In the genomic region with DNA sequence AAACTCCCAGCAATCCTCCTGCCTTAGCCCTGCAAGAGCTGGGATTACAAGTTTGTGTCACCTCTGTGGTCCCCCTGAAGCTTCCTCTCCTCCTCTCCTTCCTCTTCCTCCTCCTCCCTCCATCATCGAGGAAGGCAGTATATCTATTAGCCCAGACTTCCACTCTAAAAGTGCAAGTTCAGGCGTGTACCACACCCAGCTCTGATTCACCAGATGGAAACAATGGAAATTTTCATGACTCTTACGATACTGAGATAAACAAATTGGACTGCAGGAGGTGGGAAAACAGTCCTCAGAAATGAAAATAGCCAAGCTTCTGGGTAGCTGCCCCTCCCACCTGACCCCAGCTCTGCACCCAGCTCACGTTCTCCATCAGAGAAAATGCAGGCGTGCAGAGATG, we compare ENCODE assay signal across 29 mouse cellular contexts. TPM values are rescaled to one million over a fixed set of nuclear protein-coding genes. Genes with fewer than 3 reads are reported as not detected.
DNase-seq lines count a peak whose midpoint lies in the region; ATAC-seq and TF ChIP-seq lines count a peak whose summit lies in the region.
"Had no signal": no experiment of that assay in that cellular context is flagged by ENCODE, and none has a peak within 500 bp of the region (broad histone marks: within the 10 kb centered on the region; RNA-seq: fewer than 3 reads in every experiment).

No protein-coding gene starts in this region.

- intact Hi-C loops in heart, postnatal 36 days (cut with DNase I) = no loop called here

- no peak overlapping the region for H3K9ac ChIP-seq in heart, embryonic 13.5 days
- H3K9ac ChIP-seq in kidney, postnatal 0 days (ENCODE audit: low read depth, low read length) = no peak overlapping the region
- H3K9ac ChIP-seq: forebrain, embryonic 12.5 days; hindbrain, embryonic 12.5 days; liver, embryonic 12.5 days; lung, embryonic 15.5 days had no signal

- 49% methylated on average over 5 of the region's 5 CpGs for WGBS in heart, embryonic 13.5 days
- 70% methylated on average over 5 of the region's 5 CpGs for WGBS in kidney, postnatal 0 days

- DNase-seq in heart, postnatal 36 days = no peak
- no peak for DNase-seq in kidney, postnatal 0 days (ENCODE audit: low spot score)
- no peak for DNase-seq in kidney, adult 9 months
- no peak for DNase-seq in cerebellum, adult 8-10 months
- DNase-seq in frontal cortex, postnatal 25 days (ENCODE audit: low spot score in 2 of 2) = no peak
- DNase-seq: adrenal gland, postnatal 25 days; cerebellum, adult 11 months; cerebellum, postnatal 14 days; embryo, embryonic 11 days; gastrocnemius, postnatal 14 days; kidney, adult 8-10 months; layer of hippocampus, postnatal 36 days; retina, postnatal 1 day; right cerebral cortex, postnatal 4 days; thymus, postnatal 14 days had no signal

- no peaks in the 10 kb centered on the region for H3K9me3 ChIP-seq in heart, embryonic 13.5 days
- H3K9me3 ChIP-seq in kidney, postnatal 0 days (replicated peaks; ENCODE audit: low read length) = no peaks in the 10 kb centered on the region
- H3K9me3 ChIP-seq: forebrain, embryonic 12.5 days; hindbrain, embryonic 12.5 days; liver, embryonic 12.5 days; lung, embryonic 15.5 days; midbrain, embryonic 10.5 days had no signal

- no peak for ATAC-seq in heart, embryonic 13.5 days (ENCODE audit: extremely low read depth, insufficient number of reproducible peaks, low FRiP score, low TSS enrichment)
- no peak for ATAC-seq in kidney, postnatal 0 days (replicated peaks; ENCODE audit: low FRiP score, low read depth)
- ATAC-seq: inflammation-experienced regulatory T-cells, adult 6 months; liver, embryonic 12.5 days had no signal

- H3K4me3 ChIP-seq in heart, embryonic 13.5 days = no peak overlapping the region
- H3K4me3 ChIP-seq in kidney, postnatal 0 days (replicated peaks; ENCODE audit: low read depth, low read length) = no peak overlapping the region
- no peak overlapping the region for H3K4me3 ChIP-seq in C2C12 (ENCODE audit: insufficient read depth, poor library complexity, severe bottlenecking)
- no peak overlapping the region for H3K4me3 ChIP-seq in myocyte
- H3K4me3 ChIP-seq: forebrain, embryonic 12.5 days; hindbrain, embryonic 12.5 days; layer of hippocampus, adult 2 months; liver, embryonic 12.5 days; lung, embryonic 15.5 days; midbrain, embryonic 10.5 days had no signal

- H3K79me2 ChIP-seq in C2C12 (ENCODE audit: control insufficient read depth, insufficient read depth) (no peaks in the 10 kb centered on the region), myocyte (ENCODE audit: control insufficient read depth, insufficient read depth) (no peaks in the 10 kb centered on the region)

- H3ac ChIP-seq in C2C12 (ENCODE audit: control insufficient read depth, insufficient read length, low read depth) = peak overlapping the region; percentile 60
- H3ac ChIP-seq in myocyte (ENCODE audit: control insufficient read depth, insufficient read length) = no peak overlapping the region

- H3K27ac ChIP-seq in heart, embryonic 13.5 days (replicated peaks) = 0 out of 2 replicates have a peak overlapping the region, but pooled peaks have one; percentile 20
- peak overlapping the region; percentile 84; the same call in 1 of the 2 replicates for H3K27ac ChIP-seq in kidney, postnatal 0 days
- H3K27ac ChIP-seq: forebrain, embryonic 12.5 days; hindbrain, embryonic 12.5 days; layer of hippocampus, adult 2 months; liver, embryonic 12.5 days; lung, embryonic 15.5 days; macrophage; midbrain, embryonic 10.5 days had no signal

- H3K4me2 ChIP-seq in heart, embryonic 13.5 days = no peak overlapping the region
- H3K4me2 ChIP-seq in kidney, postnatal 0 days (ENCODE audit: low read length) = no peak overlapping the region
- peak overlapping the region; percentile 56 for H3K4me2 ChIP-seq in myocyte (ENCODE audit: low read depth)
- H3K4me2 ChIP-seq: forebrain, embryonic 12.5 days; hindbrain, embryonic 12.5 days; liver, embryonic 12.5 days; lung, embryonic 15.5 days had no signal

- no peak for TF ChIP-seq CTCF in kidney, postnatal 0 days (IDR thresholded peaks at IDR 0.05; ENCODE audit: low read depth)
- TF ChIP-seq CTCF in C2C12 (IDR thresholded peaks at IDR 0.05; ENCODE audit: control insufficient read depth, insufficient read depth, insufficient read length) = no peak

- peaks cover 54% of the 10 kb centered on the region for H3K27me3 ChIP-seq in heart, embryonic 13.5 days (replicated peaks)
- no peaks in the 10 kb centered on the region for H3K27me3 ChIP-seq in kidney, postnatal 0 days (ENCODE audit: insufficient read depth, low read length)
- H3K27me3 ChIP-seq in C2C12 (ENCODE audit: control insufficient read depth, insufficient read depth, insufficient read length) = no peaks in the 10 kb centered on the region
- H3K27me3 ChIP-seq in myocyte (ENCODE audit: control insufficient read depth, insufficient read depth, insufficient read length) = no peaks in the 10 kb centered on the region

- H3K4me1 ChIP-seq in heart, embryonic 13.5 days = peaks cover 11% of the 10 kb centered on the region; the same call in 1 of the 2 replicates
- H3K4me1 ChIP-seq in kidney, postnatal 0 days (replicated peaks; ENCODE audit: insufficient read depth, low read length) = peaks cover 3% of the 10 kb centered on the region; the same call in 1 of the 2 replicates
- H3K4me1 ChIP-seq: forebrain, embryonic 12.5 days; hindbrain, embryonic 12.5 days; liver, embryonic 12.5 days had no signal

- no peak for TF ChIP-seq POLR2A in myocyte (IDR thresholded peaks at IDR 0.05; ENCODE audit: insufficient read length, low read depth)

- no peaks in the 10 kb centered on the region for H3K79me3 ChIP-seq in C2C12 (ENCODE audit: low read depth)

- no peaks in the 10 kb centered on the region for H3K36me3 ChIP-seq in heart, embryonic 13.5 days
- H3K36me3 ChIP-seq in kidney, postnatal 0 days (ENCODE audit: insufficient read depth, low read length) = no peaks in the 10 kb centered on the region
- H3K36me3 ChIP-seq in C2C12 (ENCODE audit: control insufficient read depth, insufficient read depth) (no peaks in the 10 kb centered on the region), myocyte (ENCODE audit: control insufficient read depth, insufficient read depth) (no peaks in the 10 kb centered on the region)
- H3K36me3 ChIP-seq: forebrain, embryonic 12.5 days; hindbrain, embryonic 12.5 days; liver, embryonic 12.5 days; lung, embryonic 15.5 days; midbrain, embryonic 10.5 days had no signal

TF ChIP-seq in C2C12, 6 proteins besides CTCF, POLR2A, EP300 and RAD21:
- no peak for TF ChIP-seq MYOG (IDR thresholded peaks at IDR 0.05; ENCODE audit: control insufficient read depth, extremely low read depth, insufficient read length)
- TF ChIP-seq CEBPB (IDR thresholded peaks at IDR 0.05; ENCODE audit: low read depth) = no peak
- no peak for TF ChIP-seq FOSL1 (IDR thresholded peaks at IDR 0.05; ENCODE audit: insufficient read depth, low read length, poor library complexity, severe bottlenecking)
- TF ChIP-seq USF1 (IDR thresholded peaks at IDR 0.05; ENCODE audit: low read depth) = no peak
- no peak for TF ChIP-seq MYOD1 (IDR thresholded peaks at IDR 0.05; ENCODE audit: control insufficient read depth, insufficient read length, low read depth)
- TF ChIP-seq MAX (IDR thresholded peaks at IDR 0.05) = no peak
TF ChIP-seq in C2C12: peak in this region for 0.

TF ChIP-seq in myocyte, 11 proteins besides CTCF, POLR2A, EP300 and RAD21:
- TF ChIP-seq MAX (IDR thresholded peaks at IDR 0.05; ENCODE audit: low read depth) = no peak
- TF ChIP-seq REST (IDR thresholded peaks at IDR 0.05; ENCODE audit: insufficient read depth, insufficient read length) = no peak
- TF ChIP-seq USF1 (IDR thresholded peaks at IDR 0.05; ENCODE audit: low read depth) = no peak
- TF ChIP-seq POLR2AphosphoS2 (IDR thresholded peaks at IDR 0.05; ENCODE audit: insufficient read length, low read depth) = no peak
- no peak for TF ChIP-seq TCF12 (IDR thresholded peaks at IDR 0.05; ENCODE audit: insufficient read depth, poor library complexity, severe bottlenecking)
- TF ChIP-seq SRF (IDR thresholded peaks at IDR 0.05; ENCODE audit: control insufficient read depth, insufficient read length, low read depth) = no peak
- TF ChIP-seq TCF3 (IDR thresholded peaks at IDR 0.05; ENCODE audit: insufficient read length, low read depth) = no peak
- no peak for TF ChIP-seq CEBPB (IDR thresholded peaks at IDR 0.05; ENCODE audit: insufficient read depth, poor library complexity, severe bottlenecking)
- no peak for TF ChIP-seq MYOG (IDR thresholded peaks at IDR 0.05; ENCODE audit: control insufficient read depth in 1 of 3, insufficient read depth in 1 of 3, insufficient read length in 2 of 3, low read depth in 2 of 3)
- TF ChIP-seq E2F4 (IDR thresholded peaks at IDR 0.05; ENCODE audit: insufficient read depth) = no peak

RNA-seq across cellular contexts. Expression of gene Gm20481, which starts 4.1 kb away (rescaled TPM):
- not detected in 2 replicates for polyA plus RNA-seq in heart, embryonic 13.5 days (2015; fragmentation: Nextera tagmentation; extraction: Ambion mirVana)
- not detected for total RNA-seq in heart, postnatal 36 days (2021)
- not detected in 2 replicates for polyA plus RNA-seq in kidney, postnatal 0 days (2015; fragmentation: Nextera tagmentation; extraction: Ambion mirVana)
- polyA plus RNA-seq in C2C12 (2012; fragmentation: generic; extraction: Trizol) (not detected), myocyte (2012; fragmentation: generic; extraction: Trizol) (not detected)
- total RNA-seq: adrenal gland, postnatal 25 days; gastrocnemius, postnatal 14 days; layer of hippocampus, adult 2 months; layer of hippocampus, postnatal 36 days; left cerebral cortex, postnatal 25 days had no signal
- polyA plus RNA-seq: forebrain, embryonic 12.5 days; lung, embryonic 15.5 days; macrophage; neural tube, embryonic 11.5 days; testis, adult 2 months had no signal

RNA-seq across cellular contexts. Expression of gene Hspa1a, which starts 6.3 kb away (rescaled TPM):
- polyA plus RNA-seq in heart, embryonic 13.5 days (2015; fragmentation: Nextera tagmentation; extraction: Ambion mirVana) = 3.9 TPM in 2 replicates
- total RNA-seq in heart, postnatal 36 days (2021) = 1 to 10 TPM; 4.2 to 4.6 TPM
- 22.4 and 23.5 TPM in 2 replicates for polyA plus RNA-seq in kidney, postnatal 0 days (2015; fragmentation: Nextera tagmentation; extraction: Ambion mirVana)
- polyA plus RNA-seq in C2C12 (2012; fragmentation: generic; extraction: Trizol) (1.8 TPM), myocyte (2012; fragmentation: generic; extraction: Trizol) (1.8 TPM)

RNA-seq across cellular contexts. Expression of gene Hspa1b, which starts 6.6 kb away (rescaled TPM):
- polyA plus RNA-seq in heart, embryonic 13.5 days (2015; fragmentation: Nextera tagmentation; extraction: Ambion mirVana) = 0.19 and 0.20 TPM in 2 replicates
- 1 to 10 TPM; 2.8 to 4.5 TPM for total RNA-seq in heart, postnatal 36 days (2021)
- polyA plus RNA-seq in kidney, postnatal 0 days (2015; fragmentation: Nextera tagmentation; extraction: Ambion mirVana) = 2.2 and 2.6 TPM in 2 replicates
- polyA plus RNA-seq in C2C12 (2012; fragmentation: generic; extraction: Trizol) (22.6 TPM), myocyte (2012; fragmentation: generic; extraction: Trizol) (7.3 TPM)

RNA-seq across cellular contexts. Expression of gene Hspa1l, which starts 6.9 kb away (rescaled TPM):
- polyA plus RNA-seq in heart, embryonic 13.5 days (2015; fragmentation: Nextera tagmentation; extraction: Ambion mirVana) = 2.1 and 2.2 TPM in 2 replicates
- total RNA-seq in heart, postnatal 36 days (2021) = 1 to 10 TPM; 7.8 to 9.2 TPM
- 0.54 and 0.72 TPM in 2 replicates for polyA plus RNA-seq in kidney, postnatal 0 days (2015; fragmentation: Nextera tagmentation; extraction: Ambion mirVana)
- polyA plus RNA-seq in C2C12 (2012; fragmentation: generic; extraction: Trizol) (0.99 TPM), myocyte (2012; fragmentation: generic; extraction: Trizol) (1.3 TPM)
- polyA plus RNA-seq: inflammation-experienced regulatory T-cells, adult 6 months had no signal

RNA-seq across cellular contexts. Expression of gene Lsm2, which starts 16.0 kb away (rescaled TPM):
- polyA plus RNA-seq in heart, embryonic 13.5 days (2015; fragmentation: Nextera tagmentation; extraction: Ambion mirVana) = 145 and 153 TPM in 2 replicates
- total RNA-seq in heart, postnatal 36 days (2021) = 10 to 100 TPM; 16.0 to 17.4 TPM
- 133 and 141 TPM in 2 replicates for polyA plus RNA-seq in kidney, postnatal 0 days (2015; fragmentation: Nextera tagmentation; extraction: Ambion mirVana)
- polyA plus RNA-seq in C2C12 (2012; fragmentation: generic; extraction: Trizol) = 133 TPM
- polyA plus RNA-seq in myocyte (2012; fragmentation: generic; extraction: Trizol) = 52.3 TPM
